In the genomic region with DNA sequence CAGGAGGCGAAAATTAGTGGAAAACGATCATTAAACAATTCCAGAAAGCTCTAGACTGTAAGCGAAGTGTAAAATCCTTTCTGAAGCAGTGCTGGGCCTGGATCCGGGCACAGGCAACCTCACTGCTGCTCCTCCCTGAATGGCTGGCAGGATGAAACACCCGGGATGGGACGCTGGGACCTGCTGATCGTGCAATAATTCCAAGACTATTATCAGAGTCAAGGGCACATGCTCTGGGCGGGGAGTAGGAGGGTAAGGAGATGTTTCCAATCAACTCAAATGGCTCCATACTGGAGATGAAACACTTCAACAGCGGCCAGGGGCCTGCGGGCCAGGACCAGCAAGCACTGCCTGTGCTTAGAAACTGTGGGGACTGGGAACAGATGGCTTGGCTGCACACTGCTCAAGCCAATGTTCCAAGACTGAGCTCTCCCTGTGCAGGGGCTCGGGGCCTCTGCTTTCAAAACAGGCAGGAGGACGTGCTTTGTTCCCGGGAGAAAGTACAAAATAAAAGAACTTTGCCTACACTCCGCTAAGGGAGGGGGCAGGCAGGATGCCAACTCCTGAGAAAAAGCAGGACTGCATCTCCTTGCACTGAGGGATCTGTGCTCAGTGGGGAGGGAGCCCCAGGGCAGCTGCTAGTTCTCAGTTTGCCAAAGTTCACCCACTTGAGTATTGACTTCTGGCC, we compare ENCODE assay signal across 8 mouse cellular contexts.
DNase-seq lines count a peak whose midpoint lies in the region; ATAC-seq and TF ChIP-seq lines count a peak whose summit lies in the region.

No protein-coding gene starts in this region.

- no peaks in the 10 kb centered on the region for H3K9me3 ChIP-seq in hindbrain, embryonic 14.5 days (ENCODE audit: control insufficient read depth, low read length)
- H3K9me3 ChIP-seq in midbrain, embryonic 12.5 days: no peaks in the 10 kb centered on the region
- no peaks in the 10 kb centered on the region for H3K9me3 ChIP-seq in stomach, postnatal 0 days (ENCODE audit: control insufficient read depth, low read length)

- no peak overlapping the region for H3K4me2 ChIP-seq in hindbrain, embryonic 14.5 days (replicated peaks)
- H3K4me2 ChIP-seq in midbrain, embryonic 12.5 days (replicated peaks): 0 out of 2 replicates have a peak overlapping the region, but pooled peaks have one; percentile 13
- H3K4me2 ChIP-seq in stomach, postnatal 0 days (replicated peaks; ENCODE audit: low read depth): peak overlapping the region; percentile 17; the same call in 1 of the 2 replicates

- peak; percentile 95 for ATAC-seq in hindbrain, embryonic 14.5 days (ENCODE audit: low FRiP score)
- peak; percentile 95 for ATAC-seq in midbrain, embryonic 12.5 days (ENCODE audit: low FRiP score, low read depth)
- peak; percentile 78 for ATAC-seq in stomach, postnatal 0 days (ENCODE audit: low FRiP score, low TSS enrichment)
- no peak for ATAC-seq in inflammation-experienced regulatory T-cells, adult 6 months

- peaks cover 3% of the 10 kb centered on the region; the same call in 1 of the 2 replicates for H3K4me1 ChIP-seq in hindbrain, embryonic 14.5 days (replicated peaks; ENCODE audit: control insufficient read depth, insufficient read depth, low read length)
- H3K4me1 ChIP-seq in midbrain, embryonic 12.5 days: peaks cover 16% of the 10 kb centered on the region
- peaks cover 5% of the 10 kb centered on the region; the same call in 1 of the 2 replicates for H3K4me1 ChIP-seq in stomach, postnatal 0 days (replicated peaks; ENCODE audit: control insufficient read depth, insufficient read depth)

- intact Hi-C loops in gastrocnemius, adult 2 months (cut with DNase I): no loop called here

- TF ChIP-seq EP300 in stomach, postnatal 0 days (optimal IDR thresholded peaks at IDR 0.05): no peak

- TF ChIP-seq CTCF in gastrocnemius, adult 2 months (IDR thresholded peaks at IDR 0.05): no peak
- TF ChIP-seq CTCF in stomach, postnatal 0 days (IDR thresholded peaks at IDR 0.05; ENCODE audit: low read depth): no peak

- no peak overlapping the region for H3K9ac ChIP-seq in hindbrain, embryonic 14.5 days
- H3K9ac ChIP-seq in midbrain, embryonic 12.5 days (replicated peaks): no peak overlapping the region
- H3K9ac ChIP-seq in stomach, postnatal 0 days (ENCODE audit: low read length): no peak overlapping the region

- WGBS in hindbrain, embryonic 14.5 days: 29% methylated on average over 14 of the region's 14 CpGs
- WGBS in midbrain, embryonic 12.5 days: 30% methylated on average over 14 of the region's 14 CpGs
- 32% methylated on average over 14 of the region's 14 CpGs for WGBS in stomach, postnatal 0 days

- H3K27me3 ChIP-seq in hindbrain, embryonic 14.5 days (ENCODE audit: control insufficient read depth, insufficient read depth, low read length): no peaks in the 10 kb centered on the region
- H3K27me3 ChIP-seq in midbrain, embryonic 12.5 days: no peaks in the 10 kb centered on the region
- H3K27me3 ChIP-seq in stomach, postnatal 0 days (ENCODE audit: control insufficient read depth, insufficient read depth, low read length): no peaks in the 10 kb centered on the region

- H3K4me3 ChIP-seq in gastrocnemius, adult 2 months: no peak overlapping the region
- no peak overlapping the region for H3K4me3 ChIP-seq in hindbrain, embryonic 14.5 days (replicated peaks; ENCODE audit: low read length)
- H3K4me3 ChIP-seq in midbrain, embryonic 12.5 days: no peak overlapping the region
- no peak overlapping the region for H3K4me3 ChIP-seq in stomach, postnatal 0 days (ENCODE audit: low read depth, low read length)

- peak overlapping the region; percentile 68 for H3K27ac ChIP-seq in gastrocnemius, adult 2 months
- peak overlapping the region; percentile 40 for H3K27ac ChIP-seq in hindbrain, embryonic 14.5 days
- H3K27ac ChIP-seq in midbrain, embryonic 12.5 days (replicated peaks): peak overlapping the region; percentile 82
- peak overlapping the region; percentile 86 for H3K27ac ChIP-seq in stomach, postnatal 0 days (replicated peaks)

- H3K36me3 ChIP-seq in hindbrain, embryonic 14.5 days (replicated peaks; ENCODE audit: control insufficient read depth, insufficient read depth): no peaks in the 10 kb centered on the region
- no peaks in the 10 kb centered on the region for H3K36me3 ChIP-seq in midbrain, embryonic 12.5 days
- H3K36me3 ChIP-seq in stomach, postnatal 0 days (ENCODE audit: control insufficient read depth, insufficient read depth, low read length): no peaks in the 10 kb centered on the region

- peak; percentile 82 for DNase-seq in adrenal gland, postnatal 10 days
- DNase-seq in embryo, embryonic 10 days (ENCODE audit: low spot score): peak; percentile 56
- peak; percentile 77 for DNase-seq in gastrocnemius, adult 2 months
- peak; percentile 65 for DNase-seq in hindbrain, embryonic 14.5 days (ENCODE audit: low spot score)
- DNase-seq in layer of hippocampus, postnatal 36 days: peak; percentile 75
- DNase-seq in stomach, postnatal 0 days (ENCODE audit: low spot score): peak; percentile 60
